Mouse (Mus musculus): ENCODE results near the gene Olfr656. TPM values are rescaled to one million over a fixed set of nuclear protein-coding genes. Genes with fewer than 3 reads are reported as not detected.

The Olfr656 gene
- not detected in 2 replicates for total RNA-seq (2014; rRNA removed)
- polyA plus RNA-seq (2015; fragmentation: Nextera tagmentation; extraction: Ambion mirVana): not detected in 2 replicates

GRCm38 (mm10) chr7:104613655-104614054, at the start of gene Olfr656:
Olfr656 (plus strand) TSS chr7:104613955.
- Histone ChIP-seq H3K36me3 (ENCODE audit: insufficient read depth) (no peaks in the 10 kb centered on the region), H3K9ac (no peak within 1 kb of the TSS), H3K4me1 (ENCODE audit: insufficient read depth) (no peaks in the 10 kb centered on the region), H3K4me3 (ENCODE audit: low read depth, low read length) (no peak within 1 kb of the TSS), H3K9me3 (ENCODE audit: low read length) (no peaks in the 10 kb centered on the region), H3K27ac (ENCODE audit: low read depth, low read length) (no peak within 1 kb of the TSS), H3K4me2 (ENCODE audit: low read depth) (no peak within 1 kb of the TSS), H3K27me3 (ENCODE audit: insufficient read depth, low read length) (no peaks in the 10 kb centered on the region)
- DNase-seq (no peak), ATAC-seq (no peak)
- 74% methylated on average over 4 of the region's 4 CpGs for WGBS
- no peak for TF ChIP-seq CTCF (IDR thresholded peaks at IDR 0.05; ENCODE audit: low read depth)

GRCm38 (mm10) chr7:104577014-104577413, 36.7 kb upstream of the Olfr656 start, which contains the start of gene Olfr653:
Olfr653 (plus strand) TSS chr7:104577314.
- H3K27ac ChIP-seq (ENCODE audit: low read depth, low read length): no peak within 1 kb of the TSS
- ATAC-seq (no peak), DNase-seq (no peak)
- H3K27me3 ChIP-seq (ENCODE audit: insufficient read depth, low read length): no peaks in the 10 kb centered on the region
- no peak within 1 kb of the TSS for H3K9ac ChIP-seq
- H3K4me1 ChIP-seq (ENCODE audit: insufficient read depth): no peaks in the 10 kb centered on the region
- H3K9me3 ChIP-seq (ENCODE audit: low read length): no peaks in the 10 kb centered on the region
- H3K36me3 ChIP-seq (ENCODE audit: insufficient read depth): no peaks in the 10 kb centered on the region
- no peak within 1 kb of the TSS for H3K4me2 ChIP-seq (ENCODE audit: low read depth)
- H3K4me3 ChIP-seq (ENCODE audit: low read depth, low read length): no peak within 1 kb of the TSS
- 72% methylated on average over 2 of the region's 2 CpGs for WGBS
- no peak for TF ChIP-seq CTCF (IDR thresholded peaks at IDR 0.05; ENCODE audit: low read depth)

GRCm38 (mm10) chr7:104580846-104581245, 32.9 kb upstream of the Olfr656 start:
- Histone ChIP-seq H3K9ac (no peak overlapping the region), H3K4me3 (ENCODE audit: low read depth, low read length) (no peak overlapping the region), H3K27me3 (ENCODE audit: insufficient read depth, low read length) (no peaks in the 10 kb centered on the region), H3K9me3 (ENCODE audit: low read length) (no peaks in the 10 kb centered on the region), H3K4me2 (ENCODE audit: low read depth) (no peak overlapping the region), H3K36me3 (ENCODE audit: insufficient read depth) (no peaks in the 10 kb centered on the region), H3K27ac (ENCODE audit: low read depth, low read length) (no peak overlapping the region), H3K4me1 (ENCODE audit: insufficient read depth) (no peaks in the 10 kb centered on the region)
- ATAC-seq (no peak), DNase-seq (no peak)
- TF ChIP-seq CTCF (IDR thresholded peaks at IDR 0.05; ENCODE audit: low read depth): no peak
- 93% methylated on average over 4 of the region's 4 CpGs for WGBS

GRCm38 (mm10) chr7:104581429-104581828, 32.3 kb upstream of the Olfr656 start:
- no peaks in the 10 kb centered on the region for H3K9me3 ChIP-seq (ENCODE audit: low read length)
- 88% methylated on average over 4 of the region's 4 CpGs for WGBS
- H3K36me3 ChIP-seq (ENCODE audit: insufficient read depth): no peaks in the 10 kb centered on the region
- H3K4me1 ChIP-seq (ENCODE audit: insufficient read depth): no peaks in the 10 kb centered on the region
- no peaks in the 10 kb centered on the region for H3K27me3 ChIP-seq (ENCODE audit: insufficient read depth, low read length)
- H3K4me2 ChIP-seq (ENCODE audit: low read depth): no peak overlapping the region
- H3K27ac ChIP-seq (ENCODE audit: low read depth, low read length): no peak overlapping the region
- no peak overlapping the region for H3K9ac ChIP-seq
- no peak for TF ChIP-seq CTCF (IDR thresholded peaks at IDR 0.05; ENCODE audit: low read depth)
- ATAC-seq (no peak), DNase-seq (no peak)
- no peak overlapping the region for H3K4me3 ChIP-seq (ENCODE audit: low read depth, low read length)

- Histone ChIP-seq H3K27me3 (ENCODE audit: insufficient read depth, low read length) (no peaks in the 10 kb centered on the region), H3K4me3 (ENCODE audit: low read depth, low read length) (no peak within 1 kb of the TSS), H3K9me3 (ENCODE audit: low read length) (no peaks in the 10 kb centered on the region), H3K27ac (ENCODE audit: low read depth, low read length) (no peak within 1 kb of the TSS), H3K4me2 (ENCODE audit: low read depth) (no peak within 1 kb of the TSS), H3K4me1 (ENCODE audit: insufficient read depth) (no peaks in the 10 kb centered on the region), H3K9ac (no peak within 1 kb of the TSS), H3K36me3 (ENCODE audit: insufficient read depth) (no peaks in the 10 kb centered on the region)
- DNase-seq (no peak), ATAC-seq (no peak)
- no peak for TF ChIP-seq CTCF (IDR thresholded peaks at IDR 0.05; ENCODE audit: low read depth)
- 86% methylated on average over 4 of the region's 4 CpGs for WGBS
Observed at GRCm38 (mm10) chr7:104586725-104587124, 27.0 kb upstream of the Olfr656 start, which contains the start of gene Olfr654. Olfr654 (plus strand) TSS chr7:104587025.

- Histone ChIP-seq H3K4me2 (ENCODE audit: low read depth) (no peak overlapping the region), H3K27me3 (ENCODE audit: insufficient read depth, low read length) (no peaks in the 10 kb centered on the region), H3K9me3 (ENCODE audit: low read length) (no peaks in the 10 kb centered on the region), H3K9ac (no peak overlapping the region), H3K36me3 (ENCODE audit: insufficient read depth) (no peaks in the 10 kb centered on the region), H3K27ac (ENCODE audit: low read depth, low read length) (no peak overlapping the region), H3K4me3 (ENCODE audit: low read depth, low read length) (no peak overlapping the region), H3K4me1 (ENCODE audit: insufficient read depth) (no peaks in the 10 kb centered on the region)
- WGBS: 82% methylated on average over 5 of the region's 5 CpGs
- ATAC-seq (no peak), DNase-seq (no peak)
- TF ChIP-seq CTCF (IDR thresholded peaks at IDR 0.05; ENCODE audit: low read depth): no peak
Observed at GRCm38 (mm10) chr7:104588274-104588673, 25.5 kb upstream of the Olfr656 start.

GRCm38 (mm10) chr7:104601679-104602078, 12.1 kb upstream of the Olfr656 start, which contains the start of gene Olfr655:
Olfr655 (minus strand) TSS chr7:104601779.
- no peak within 1 kb of the TSS for H3K4me3 ChIP-seq (ENCODE audit: low read depth, low read length)
- no peaks in the 10 kb centered on the region for H3K36me3 ChIP-seq (ENCODE audit: insufficient read depth)
- no peak for DNase-seq
- no peak within 1 kb of the TSS for H3K4me2 ChIP-seq (ENCODE audit: low read depth)
- no peak within 1 kb of the TSS for H3K9ac ChIP-seq
- 88% methylated on average over 2 of the region's 2 CpGs for WGBS
- no peak for ATAC-seq
- H3K27ac ChIP-seq (ENCODE audit: low read depth, low read length): no peak within 1 kb of the TSS
- H3K9me3 ChIP-seq (ENCODE audit: low read length): no peaks in the 10 kb centered on the region
- H3K4me1 ChIP-seq (ENCODE audit: insufficient read depth): no peaks in the 10 kb centered on the region
- H3K27me3 ChIP-seq (ENCODE audit: insufficient read depth, low read length): no peaks in the 10 kb centered on the region
- TF ChIP-seq CTCF (IDR thresholded peaks at IDR 0.05; ENCODE audit: low read depth): no peak
